Mouse (Mus musculus) G1E-ER4 (cell line): Measurements from ENCODE around the gene Sufu. TPM values are rescaled to one million over a fixed set of nuclear protein-coding genes. Genes with fewer than 3 reads are reported as not detected.

ENCODE experiments used
- GATA1 ChIP-seq: IDR thresholded peaks from one replicate; pipeline ENCODE4 v1.8.0; 2012; ENCODE audit warnings: low read length, inconsistent platforms
- polyA plus RNA-seq: library from polyadenylated mRNA; stranded (reverse); fragments of >175 nt; gene quantifications from 2 replicates; pipeline ENCODE4 v1.2.3, GENCODE M21; 2012

The Sufu gene
- polyA plus RNA-seq, 1 experiment = 43.8 TPM

- no peak for TF ChIP-seq GATA1
These were observed 106.8 kb downstream of the Sufu start for GRCm38 (mm10) chr19:46503351-46504084.

DNA sequence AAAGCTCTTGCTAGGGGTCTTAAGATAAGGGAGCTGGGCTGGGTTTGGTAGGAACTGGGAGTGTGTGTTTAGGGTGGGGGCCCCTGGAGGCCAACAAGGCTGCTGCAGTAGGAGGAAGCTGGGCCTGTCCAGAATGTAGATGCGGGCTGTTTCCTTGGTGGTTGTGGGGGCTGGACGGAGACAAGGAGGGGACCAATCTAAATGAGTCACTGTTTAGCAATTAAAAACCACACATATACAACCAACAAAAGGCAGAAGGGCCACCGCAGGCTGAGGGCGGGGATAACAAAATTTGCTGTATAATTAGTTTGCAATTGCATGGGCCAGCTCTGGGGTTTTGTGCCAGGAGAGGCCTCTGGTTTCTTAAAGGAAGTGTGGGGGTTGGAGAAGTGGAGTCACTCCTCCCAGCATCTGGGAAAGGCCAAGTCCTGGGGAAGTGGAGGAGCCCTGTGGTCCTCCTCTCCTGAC lies 107.4 kb downstream of the Sufu start:
- TF ChIP-seq GATA1 = no peak

- no peak for TF ChIP-seq GATA1
These were observed 108.2 kb downstream of the Sufu start for GRCm38 (mm10) chr19:46504822-46505417.

DNA sequence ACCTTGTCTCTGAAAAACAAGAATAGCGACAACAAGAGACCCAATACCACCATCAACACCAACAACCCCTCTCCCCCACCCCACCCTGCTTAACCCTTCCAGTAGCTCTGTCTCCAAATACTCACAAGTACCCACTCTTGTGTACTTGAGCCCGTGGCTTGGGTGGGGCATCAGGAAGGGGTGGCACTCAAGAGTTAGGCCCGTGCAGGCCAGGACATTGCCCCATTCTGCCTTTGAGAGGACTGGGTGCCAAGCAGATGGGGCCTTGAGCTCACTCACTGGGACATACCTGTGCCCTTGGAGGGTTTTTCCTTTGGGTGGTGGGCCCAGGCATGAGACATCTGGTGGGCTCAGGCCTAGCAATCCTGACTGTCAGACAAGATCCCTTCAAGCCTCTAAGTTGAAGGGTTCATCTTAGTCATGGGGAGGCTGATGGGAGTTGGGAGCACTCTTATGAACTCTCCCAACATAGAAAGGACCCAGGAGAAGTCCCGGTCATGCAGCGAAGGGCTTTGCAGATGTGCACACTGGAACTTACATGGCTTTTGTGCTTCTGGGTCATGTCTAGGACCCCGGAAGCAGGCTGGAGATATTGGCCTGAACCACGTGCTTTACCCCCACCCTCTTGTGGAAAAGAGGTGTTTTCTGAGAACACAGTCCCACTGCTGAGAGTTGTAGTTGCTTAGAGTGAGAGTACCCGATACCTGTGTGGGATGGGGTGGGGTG lies 109.1 kb downstream of the Sufu start:
- no peak for TF ChIP-seq GATA1

DNA sequence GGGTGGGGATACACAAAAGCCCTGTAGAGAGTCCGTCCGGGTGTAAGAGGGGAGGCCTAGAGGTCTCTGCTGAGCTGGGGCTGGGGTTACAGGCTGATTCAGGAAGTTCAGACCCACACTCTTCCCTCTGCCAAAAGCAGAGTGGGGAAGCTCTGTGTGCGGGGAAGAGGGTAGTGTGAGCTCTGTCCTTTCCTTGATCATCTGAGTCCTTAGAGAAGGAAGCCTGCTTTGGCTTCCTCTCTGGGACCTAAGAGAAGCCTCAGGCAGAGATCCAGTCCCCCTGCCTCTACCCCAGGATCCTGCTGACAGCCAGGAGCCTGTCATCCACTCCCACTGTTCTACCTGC lies 109.6 kb downstream of the Sufu start:
- TF ChIP-seq GATA1 = no peak

GRCm38 (mm10) chr19:46507181-46507581 lies 110.5 kb downstream of the Sufu start:
- no peak for TF ChIP-seq GATA1

DNA sequence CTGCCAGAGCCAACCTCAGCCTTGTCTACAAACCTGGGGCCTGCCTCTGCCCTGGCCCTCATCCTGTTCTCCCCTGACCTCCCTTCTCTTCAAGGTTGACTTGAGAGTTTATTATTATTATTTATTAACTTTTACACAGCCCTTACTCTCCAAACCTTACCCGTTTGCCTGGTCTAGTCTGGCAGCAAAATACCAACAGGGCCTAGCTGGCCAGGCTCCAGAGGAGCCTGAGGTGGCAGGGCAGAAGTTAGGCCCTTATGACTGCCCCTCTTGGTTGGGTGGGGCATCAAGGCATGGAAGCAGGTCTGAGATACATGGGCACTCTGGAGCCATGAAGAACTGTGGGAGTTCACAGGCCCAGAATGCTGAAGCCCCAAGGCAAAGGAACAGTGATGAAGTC lies 111.1 kb downstream of the Sufu start:
- TF ChIP-seq GATA1 = no peak

DNA sequence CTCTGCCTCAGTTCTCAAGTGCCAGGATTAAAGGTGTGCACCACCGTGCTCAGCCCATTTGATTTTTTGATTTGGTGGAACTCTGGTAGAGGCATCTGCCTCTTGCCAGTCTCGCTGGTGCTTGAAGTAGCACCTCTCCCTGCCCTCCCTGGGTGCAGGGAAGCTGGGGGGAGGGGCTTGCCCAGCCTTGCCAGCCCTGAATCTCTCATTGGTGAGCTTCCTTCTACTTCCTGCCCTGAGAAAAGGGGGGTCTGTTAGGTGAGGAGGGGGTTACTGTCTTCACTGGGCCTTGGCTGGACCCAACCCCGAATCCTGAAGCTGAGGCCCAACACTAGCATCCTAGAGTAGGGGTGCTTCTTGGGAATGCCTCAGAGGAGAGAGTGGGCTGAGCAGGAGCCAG lies 112.0 kb downstream of the Sufu start:
- TF ChIP-seq GATA1 = no peak

DNA sequence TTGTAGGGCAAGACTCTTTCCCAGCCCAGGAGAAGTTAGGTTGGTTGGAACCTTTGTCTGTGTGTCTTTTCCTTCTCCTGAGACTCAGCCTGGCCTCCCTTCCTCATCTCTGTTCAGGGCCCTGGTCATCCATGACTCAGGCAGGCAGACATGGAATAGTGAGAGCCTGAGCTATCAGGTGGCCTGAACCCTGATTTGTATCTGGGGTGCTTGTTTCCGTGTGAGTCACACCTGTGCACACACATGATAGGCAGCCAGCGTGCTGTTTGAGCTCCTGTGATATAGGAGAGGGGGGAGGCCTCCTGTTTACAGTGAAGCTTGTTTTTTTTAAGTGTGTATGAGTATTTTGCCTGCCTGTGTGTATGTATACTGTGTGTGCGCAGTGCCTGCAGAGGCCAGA lies 112.5 kb downstream of the Sufu start:
- TF ChIP-seq GATA1 = no peak

DNA sequence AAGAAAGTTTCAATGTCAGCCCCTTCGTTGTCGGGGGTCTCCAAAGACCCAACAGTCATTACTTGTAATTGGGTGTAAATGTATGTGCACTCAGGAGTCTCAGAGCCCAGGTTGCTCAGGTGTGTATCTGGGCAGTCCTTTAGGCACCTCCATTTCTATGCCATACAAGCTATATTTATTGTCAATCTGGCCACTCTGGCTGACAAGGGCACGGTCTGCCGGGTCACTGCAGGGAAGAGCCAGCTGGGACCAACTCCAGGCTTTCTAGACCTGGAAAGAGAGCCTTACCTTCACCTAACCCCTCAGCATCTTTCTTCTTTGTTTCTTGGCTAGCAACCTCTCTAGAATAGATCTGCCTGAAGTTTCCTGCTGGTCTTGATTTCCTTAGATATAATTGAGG lies 113.0 kb downstream of the Sufu start:
- TF ChIP-seq GATA1 = no peak

- TF ChIP-seq GATA1 = no peak
These were observed 113.7 kb downstream of the Sufu start for GRCm38 (mm10) chr19:46510401-46510800.

- TF ChIP-seq GATA1 = no peak
These were observed 114.1 kb downstream of the Sufu start for GRCm38 (mm10) chr19:46510824-46511223.

- no peak for TF ChIP-seq GATA1
These were observed 114.6 kb downstream of the Sufu start for GRCm38 (mm10) chr19:46511263-46511662.

DNA sequence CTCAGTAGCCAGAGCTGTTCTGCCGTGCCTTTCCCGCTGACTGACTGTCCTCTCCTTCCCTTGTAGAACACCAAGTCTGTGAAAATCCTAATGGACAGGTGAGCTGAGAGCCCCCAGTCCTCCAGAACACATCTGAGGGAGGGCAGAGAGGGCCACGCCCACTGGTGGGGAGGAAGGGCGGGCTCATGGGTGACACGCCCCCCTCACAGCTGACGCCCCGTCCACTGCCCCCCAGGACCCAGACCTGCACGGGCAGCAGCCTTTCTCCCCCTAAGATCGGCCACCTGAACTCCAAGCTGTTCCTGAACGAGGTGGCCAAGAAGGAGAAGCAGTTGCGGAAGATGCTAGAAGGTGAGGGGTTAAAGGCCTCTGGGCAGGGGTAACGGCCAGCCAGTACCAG lies 117.7 kb downstream of the Sufu start:
- no peak for TF ChIP-seq GATA1

- TF ChIP-seq GATA1 = no peak
These were observed 118.7 kb downstream of the Sufu start for GRCm38 (mm10) chr19:46515287-46515821.
